Mouse (Mus musculus) forebrain, embryonic 10.5 days (tissue): ENCODE results near the gene Klhl26. TPM values are rescaled to one million over a fixed set of nuclear protein-coding genes. Genes with fewer than 3 reads are reported as not detected.
"Not testable (repeated sequence)": the region's sequence is repeated elsewhere in the genome, so short reads cannot be mapped to it uniquely, and the experiment has no call there.

ENCODE experiments used
- DNase-seq: peaks from one replicate; pipeline ENCODE4 v3.0.0-alpha.2; 2017; ENCODE audit warnings: low spot score; ENCODE audit errors: extremely low spot score
- H3K27ac ChIP-seq: fragments of 300-500 bp; sonication (generic); 2 replicates; pipeline ENCODE4 v1.5.1; 2016; ENCODE audit warnings: mild to moderate bottlenecking
- H3K27me3 ChIP-seq: fragments of 300-500 bp; sonication (generic); 2 replicates; pipeline ENCODE4 v1.6.1; 2016; ENCODE audit warnings: mild to moderate bottlenecking; ENCODE audit not compliant: poor library complexity, severe bottlenecking
- H3K36me3 ChIP-seq: fragments of 300-500 bp; sonication (generic); replicated peaks from 2 replicates; pipeline ENCODE4 v1.6.1; 2016; ENCODE audit warnings: mild to moderate bottlenecking, moderate library complexity
- H3K4me1 ChIP-seq: fragments of 300-500 bp; sonication (generic); 2 replicates; pipeline ENCODE4 v1.6.1; 2016
- H3K4me3 ChIP-seq: fragments of 300-500 bp; sonication (generic); 2 replicates; pipeline ENCODE4 v1.5.1; 2016; ENCODE audit warnings: mild to moderate bottlenecking, moderate library complexity
- H3K9me3 ChIP-seq: fragments of 300-500 bp; sonication (generic); 2 replicates; pipeline ENCODE4 v1.6.1; 2016; ENCODE audit warnings: mild to moderate bottlenecking, moderate library complexity
- WGBS: fragments of 180-500 bp; shearing (Covaris S2); methylation state at CpG from one replicate; pipeline ENCODE4 v1.1.7; 2016; 5-methylcytosine and 5-hydroxymethylcytosine counted together
- polyA plus RNA-seq: library from polyadenylated mRNA; unstranded; fragments of >200 nt; fragmentation: Nextera tagmentation; extraction: Ambion mirVana; gene quantifications from 2 replicates; pipeline ENCODE4 v1.2.1, GENCODE M21; 2016

The Klhl26 gene
- 19.9 and 20.2 TPM in 2 replicates for polyA plus RNA-seq

- under 1% methylated on average over 53 of the region's 53 CpGs for WGBS
These were observed at the start of gene Klhl26 for GRCm38 (mm10) chr8:70476333-70477268. TSS of gene Klhl26 (minus strand) at chr8:70476968.

GRCm38 (mm10) chr8:70522592-70523403, 46.0 kb upstream of the Klhl26 start:
- WGBS: under 1% methylated on average over 50 of the region's 51 CpGs
- Histone ChIP-seq H3K27ac (peak overlapping the region; percentile 92), H3K4me1 (peaks cover 38% of the 10 kb centered on the region), H3K9me3 (no peaks in the 10 kb centered on the region), H3K36me3 (peaks cover 20% of the 10 kb centered on the region), H3K27me3 (no peaks in the 10 kb centered on the region), H3K4me3 (peak overlapping the region; percentile 86)
- peak; percentile 95 for DNase-seq

More at GRCm38 (mm10) chr8:70476333-70477268, at the start of gene Klhl26:
- Histone ChIP-seq H3K4me1 (peaks cover 29% of the 10 kb centered on the region), H3K27ac (peak within 1 kb of the TSS; percentile 92), H3K4me3 (peak within 1 kb of the TSS; percentile 94), H3K9me3 (no peaks in the 10 kb centered on the region), H3K27me3 (peaks cover 39% of the 10 kb centered on the region), H3K36me3 (peaks cover 17% of the 10 kb centered on the region)
- DNase-seq: peak; percentile 95

GRCm38 (mm10) chr8:70519606-70520005, 42.8 kb upstream of the Klhl26 start:
- Histone ChIP-seq H3K4me1 (peaks cover 28% of the 10 kb centered on the region), H3K9me3 (no peaks in the 10 kb centered on the region), H3K4me3 (no peak overlapping the region), H3K27me3 (no peaks in the 10 kb centered on the region), H3K36me3 (peaks cover 44% of the 10 kb centered on the region), H3K27ac (no peak overlapping the region)
- WGBS: 81% methylated on average over 2 of the region's 2 CpGs
- DNase-seq: no peak

GRCm38 (mm10) chr8:70519043-70519442, 42.3 kb upstream of the Klhl26 start:
- peaks cover 50% of the 10 kb centered on the region for H3K36me3 ChIP-seq
- peaks cover 28% of the 10 kb centered on the region for H3K4me1 ChIP-seq
- WGBS: 96% methylated on average over 6 of the region's 6 CpGs
- H3K27me3 ChIP-seq: no peaks in the 10 kb centered on the region
- H3K9me3 ChIP-seq: no peaks in the 10 kb centered on the region
- H3K4me3 ChIP-seq: no peak overlapping the region
- no peak for DNase-seq
- no peak overlapping the region for H3K27ac ChIP-seq

GRCm38 (mm10) chr8:70517940-70518643, 41.3 kb upstream of the Klhl26 start:
- Histone ChIP-seq H3K4me1 (peaks cover 21% of the 10 kb centered on the region), H3K27me3 (no peaks in the 10 kb centered on the region), H3K36me3 (peaks cover 60% of the 10 kb centered on the region), H3K9me3 (no peaks in the 10 kb centered on the region), H3K27ac (no peak overlapping the region), H3K4me3 (no peak overlapping the region)
- WGBS: 76% methylated on average over 10 of the region's 10 CpGs
- DNase-seq: no peak

GRCm38 (mm10) chr8:70513441-70513840, 36.7 kb upstream of the Klhl26 start:
- H3K4me3 ChIP-seq: no peak overlapping the region
- peaks cover 72% of the 10 kb centered on the region for H3K36me3 ChIP-seq
- DNase-seq: no peak
- no peak overlapping the region for H3K27ac ChIP-seq
- peaks cover 31% of the 10 kb centered on the region for H3K4me1 ChIP-seq
- H3K9me3 ChIP-seq: no peaks in the 10 kb centered on the region
- WGBS: 94% methylated on average over 2 of the region's 2 CpGs
- H3K27me3 ChIP-seq: no peaks in the 10 kb centered on the region

GRCm38 (mm10) chr8:70512253-70512903, 35.6 kb upstream of the Klhl26 start:
- 95% methylated on average over 11 of the region's 11 CpGs for WGBS
- no peak for DNase-seq
- H3K9me3 ChIP-seq: no peaks in the 10 kb centered on the region
- peak overlapping the region; percentile 98; the same call in 1 of the 2 replicates for H3K4me3 ChIP-seq
- H3K36me3 ChIP-seq: peaks cover 74% of the 10 kb centered on the region
- no peaks in the 10 kb centered on the region for H3K27me3 ChIP-seq
- peaks cover 31% of the 10 kb centered on the region for H3K4me1 ChIP-seq
- H3K27ac ChIP-seq: no peak overlapping the region

- Histone ChIP-seq H3K36me3 (peaks cover 77% of the 10 kb centered on the region), H3K27ac (no peak overlapping the region), H3K4me3 (peak overlapping the region; percentile 98), H3K4me1 (peaks cover 37% of the 10 kb centered on the region), H3K9me3 (no peaks in the 10 kb centered on the region), H3K27me3 (no peaks in the 10 kb centered on the region)
- no peak for DNase-seq
- 89% methylated on average over 2 of the region's 2 CpGs for WGBS
These were observed 35.0 kb upstream of the Klhl26 start for GRCm38 (mm10) chr8:70511770-70512169.

GRCm38 (mm10) chr8:70511174-70511573, 34.4 kb upstream of the Klhl26 start:
- peaks cover 39% of the 10 kb centered on the region for H3K4me1 ChIP-seq
- WGBS: 87% methylated on average over 6 of the region's 6 CpGs
- H3K36me3 ChIP-seq: peaks cover 71% of the 10 kb centered on the region
- peak overlapping the region; percentile 98 for H3K4me3 ChIP-seq
- DNase-seq, H3K9me3 ChIP-seq, H3K27me3 ChIP-seq: not testable (repeated sequence)
- H3K27ac ChIP-seq: peak overlapping the region; percentile 97

GRCm38 (mm10) chr8:70510228-70510915, 33.6 kb upstream of the Klhl26 start, which contains the start of gene Uba52:
TSS of gene Uba52 (minus strand) at chr8:70510801.
- no peaks in the 10 kb centered on the region for H3K27me3 ChIP-seq
- peaks cover 47% of the 10 kb centered on the region for H3K4me1 ChIP-seq
- H3K4me3 ChIP-seq: peak within 1 kb of the TSS; percentile 98
- H3K27ac ChIP-seq: peak within 1 kb of the TSS; percentile 97
- peaks cover 63% of the 10 kb centered on the region for H3K36me3 ChIP-seq
- peak; percentile 97 for DNase-seq
- 2% methylated on average over 74 of the region's 74 CpGs for WGBS
- H3K9me3 ChIP-seq: no peaks in the 10 kb centered on the region

- 16% methylated on average over 25 of the region's 25 CpGs for WGBS
These were observed 32.6 kb upstream of the Klhl26 start for GRCm38 (mm10) chr8:70509281-70509952.

More at GRCm38 (mm10) chr8:70509281-70509952, 32.6 kb upstream of the Klhl26 start:
- H3K27me3 ChIP-seq: peaks cover 5% of the 10 kb centered on the region
- DNase-seq: no peak
- H3K36me3 ChIP-seq: peaks cover 59% of the 10 kb centered on the region
- H3K4me3 ChIP-seq: peak overlapping the region; percentile 98
- H3K27ac ChIP-seq: peak overlapping the region; percentile 97
- H3K4me1 ChIP-seq: peaks cover 56% of the 10 kb centered on the region
- no peaks in the 10 kb centered on the region for H3K9me3 ChIP-seq
